Mouse (Mus musculus): Measurements from ENCODE around the gene B2m.

DNA sequence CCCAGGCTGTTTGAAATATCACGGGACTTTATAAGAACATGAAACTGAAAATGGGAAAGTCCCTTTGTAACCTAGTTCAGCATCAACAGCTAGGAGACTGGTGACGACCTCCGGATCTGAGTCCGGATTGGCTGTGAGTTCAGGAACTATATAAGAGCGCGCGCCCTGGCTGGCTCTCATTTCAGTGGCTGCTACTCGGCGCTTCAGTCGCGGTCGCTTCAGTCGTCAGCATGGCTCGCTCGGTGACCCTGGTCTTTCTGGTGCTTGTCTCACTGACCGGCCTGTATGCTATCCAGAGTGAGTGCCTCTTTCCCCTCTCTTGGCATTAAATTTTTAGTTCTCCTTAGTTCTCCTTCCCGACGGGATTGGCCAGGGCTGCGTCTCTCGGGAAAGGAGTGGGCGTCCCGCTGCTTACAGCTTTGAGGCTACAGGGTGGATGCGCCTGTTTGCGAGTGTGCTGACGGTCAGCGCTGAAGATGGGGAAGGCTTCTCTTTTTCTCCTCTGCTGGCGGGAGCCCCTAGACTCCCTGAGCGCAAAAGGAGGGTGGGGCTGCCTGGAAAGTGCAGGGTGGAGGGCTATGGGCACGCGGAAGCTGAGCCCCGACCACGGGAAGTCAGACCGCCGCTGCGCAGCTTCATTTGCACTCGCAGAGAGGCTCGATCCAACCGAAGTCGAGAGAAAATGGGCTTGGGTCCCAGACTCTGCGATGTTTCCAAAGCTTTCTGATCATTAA is at the start of gene B2m:
- TF ChIP-seq CTCF (conservative IDR thresholded peaks at IDR 0.05; ENCODE audit: low read length) (no peak), POU5F1 (IDR thresholded peaks at IDR 0.05; ENCODE audit: borderline replicate concordance, low read length) (no peak), NANOG (IDR thresholded peaks at IDR 0.05; ENCODE audit: borderline replicate concordance, low read length) (no peak)
